Mouse (Mus musculus): Measurements from ENCODE around the gene Slc25a33.

Gene Slc25a33

GRCm38 (mm10) chr4:149727636-149728035 is 46.4 kb downstream of the Slc25a33 start:
- in situ Hi-C loops (cut with MboI, MseI) = no loop called here

DNA sequence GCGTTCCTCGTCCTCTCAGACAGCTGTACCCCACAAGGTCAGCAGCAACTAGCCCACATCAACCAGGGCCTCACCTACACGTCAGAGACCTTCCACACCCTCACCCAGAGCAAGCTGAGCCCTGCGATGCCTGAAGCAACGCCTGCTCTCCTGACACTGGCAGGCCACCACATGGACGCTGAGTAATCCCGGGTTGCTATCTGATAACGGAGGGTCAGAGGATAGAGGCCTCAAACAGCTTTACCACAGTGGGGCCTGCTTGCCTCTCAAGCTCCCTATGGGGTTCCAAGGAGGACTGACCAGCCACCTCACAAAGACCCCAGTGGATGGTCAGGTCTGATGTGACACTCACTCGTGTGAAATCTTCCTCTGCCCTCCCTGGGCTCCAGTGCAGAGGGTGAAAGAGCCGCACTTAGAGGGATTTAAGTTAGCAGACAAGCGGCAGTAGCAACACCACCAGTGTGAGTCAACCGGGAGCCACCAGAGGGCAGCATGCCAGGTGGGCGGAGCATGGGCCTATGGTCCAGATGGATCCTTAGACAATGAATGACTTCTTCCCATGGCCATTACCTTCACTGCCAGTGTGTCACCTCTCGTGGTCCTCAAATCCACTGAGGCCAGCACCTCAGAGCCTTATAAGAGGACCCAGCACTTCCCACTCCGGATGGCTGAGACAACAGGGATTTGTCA is 48.3 kb downstream of the Slc25a33 start:
- in situ Hi-C loops (cut with MboI, MseI) = no loop called here

DNA sequence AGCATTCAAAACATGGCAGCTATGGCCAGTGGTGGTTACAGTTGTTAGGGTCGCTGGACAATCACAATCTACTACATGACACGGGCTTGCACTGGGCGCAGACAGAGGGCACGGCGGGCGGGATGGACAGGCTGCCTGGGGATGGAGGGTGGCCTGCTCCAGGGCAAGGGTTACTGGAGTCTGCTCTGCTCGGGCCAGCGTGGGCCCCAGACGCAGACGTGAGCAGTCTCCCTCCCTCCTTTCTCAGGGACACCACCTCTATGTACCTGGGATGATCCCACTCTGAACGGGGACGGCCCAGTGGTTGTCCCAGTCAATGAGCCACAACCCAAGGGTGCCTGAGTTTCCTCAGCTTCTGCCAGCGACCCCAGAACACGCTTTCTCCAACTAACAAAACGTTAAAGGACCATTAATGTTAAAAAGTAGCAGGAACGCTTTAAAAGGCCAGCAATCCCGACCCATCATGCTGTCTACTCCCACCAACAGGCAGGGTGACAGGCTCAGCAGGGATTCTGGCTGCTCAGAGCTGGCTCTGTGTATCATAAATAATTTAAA is 49.1 kb downstream of the Slc25a33 start:
- in situ Hi-C loops (cut with MboI, MseI) = no loop called here

- in situ Hi-C loops (cut with MboI, MseI) = no loop called here
These were observed 50.0 kb downstream of the Slc25a33 start for GRCm38 (mm10) chr4:149723855-149724731.

GRCm38 (mm10) chr4:149723021-149723390 is 51.1 kb downstream of the Slc25a33 start:
- in situ Hi-C loops (cut with MboI, MseI) = no loop called here

GRCm38 (mm10) chr4:149722104-149723020 is 51.7 kb downstream of the Slc25a33 start:
- in situ Hi-C loops (cut with MboI, MseI) = no loop called here

- in situ Hi-C loops (cut with MboI, MseI) = no loop called here
These were observed 52.9 kb downstream of the Slc25a33 start for GRCm38 (mm10) chr4:149721163-149721562.

GRCm38 (mm10) chr4:149719686-149720085 is 54.4 kb downstream of the Slc25a33 start:
- in situ Hi-C loops (cut with MboI, MseI) = no loop called here

GRCm38 (mm10) chr4:149714542-149714941 is 59.5 kb downstream of the Slc25a33 start:
- in situ Hi-C loops (cut with MboI, MseI) = no loop called here

DNA sequence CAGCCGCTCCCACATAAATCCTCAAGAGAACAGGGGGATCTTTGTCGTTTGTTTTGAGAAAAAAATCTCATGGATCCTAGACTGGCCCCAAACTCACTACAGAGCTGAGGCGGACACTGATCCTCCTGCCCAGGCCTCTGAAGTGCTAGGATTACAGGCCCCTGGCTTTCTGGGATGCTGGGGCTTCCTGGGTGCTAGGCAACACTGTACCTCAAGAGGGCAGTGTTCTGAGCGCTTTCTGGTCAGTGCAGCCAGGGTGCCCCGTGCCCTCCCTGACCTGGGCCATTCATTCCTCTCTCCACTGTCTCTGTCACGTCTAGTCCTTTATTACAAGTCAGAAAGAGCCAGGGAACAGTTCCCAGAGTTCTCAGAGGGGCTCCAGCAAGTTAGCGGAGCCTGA is 62.1 kb downstream of the Slc25a33 start:
- in situ Hi-C loops (cut with MboI, MseI) = no loop called here

- in situ Hi-C loops (cut with MboI, MseI) = no loop called here
These were observed 62.6 kb downstream of the Slc25a33 start for GRCm38 (mm10) chr4:149711485-149711884.

- in situ Hi-C loops (cut with MboI, MseI) = no loop called here
These were observed 63.6 kb downstream of the Slc25a33 start for GRCm38 (mm10) chr4:149710510-149710909.

DNA sequence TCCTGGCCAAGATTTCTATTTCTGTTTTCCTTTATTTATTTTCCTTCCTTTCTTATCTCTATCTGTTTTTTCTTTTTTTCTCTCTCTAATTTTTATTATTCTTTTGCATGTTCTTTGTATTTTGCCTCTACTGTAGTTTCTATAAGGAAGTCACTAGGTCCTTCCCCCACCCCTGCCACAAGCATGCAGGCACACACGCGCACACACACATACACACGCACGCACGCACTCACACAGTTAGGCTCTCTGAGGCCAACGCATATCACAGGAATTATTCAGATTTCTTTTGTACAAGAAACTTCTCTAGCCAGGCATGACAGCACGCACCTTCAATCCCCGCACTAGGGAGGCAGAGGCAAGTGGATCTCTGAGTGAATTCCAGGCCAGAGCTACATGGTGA is 68.1 kb downstream of the Slc25a33 start:
- in situ Hi-C loops (cut with MboI, MseI) = no loop called here

- in situ Hi-C loops (cut with MboI, MseI) = no loop called here
These were observed 68.8 kb downstream of the Slc25a33 start for GRCm38 (mm10) chr4:149705298-149705697.

GRCm38 (mm10) chr4:149702210-149702979 is 71.7 kb downstream of the Slc25a33 start, which contains the start of gene Pik3cd:
TSS of gene Pik3cd (minus strand) at chr4:149702571.
- in situ Hi-C loops (cut with MboI, MseI) = no loop called here

DNA sequence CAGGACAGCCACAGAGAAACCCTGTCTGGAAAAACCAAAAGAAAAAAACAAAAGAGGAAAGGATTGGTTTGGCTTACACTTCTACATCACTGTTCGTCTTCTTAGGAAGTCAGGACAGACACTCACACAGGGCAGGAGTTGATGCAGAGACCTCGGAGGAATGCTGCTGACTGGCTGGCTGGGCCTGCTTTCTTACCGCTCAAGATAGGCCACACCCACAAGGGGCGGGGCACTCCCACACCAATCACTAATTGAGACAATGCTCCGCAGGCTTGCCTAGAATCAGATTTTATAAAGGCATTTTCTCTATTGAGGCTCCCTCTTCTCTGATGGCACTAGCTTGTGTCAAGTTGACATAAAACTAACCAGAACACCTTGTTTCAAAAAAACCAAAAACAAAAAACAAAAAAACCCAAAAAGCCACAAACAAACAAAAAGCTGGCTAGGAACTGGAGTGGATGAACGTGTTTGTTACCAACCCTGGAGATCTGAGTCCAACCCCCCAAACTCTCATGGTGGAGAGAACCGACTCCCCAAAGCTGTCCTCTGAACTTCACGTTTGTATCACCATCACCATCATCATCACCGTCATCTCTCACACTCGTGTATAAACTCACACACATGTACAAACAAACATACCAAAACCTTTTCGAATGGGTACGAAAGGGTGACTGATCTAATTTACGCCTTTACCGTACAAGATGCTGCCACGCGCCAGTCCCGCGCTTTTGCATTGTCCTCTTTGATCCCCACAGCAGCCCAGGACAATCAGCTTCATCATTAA is 72.5 kb downstream of the Slc25a33 start:
- in situ Hi-C loops (cut with MboI, MseI) = no loop called here

- in situ Hi-C loops (cut with MboI, MseI) = no loop called here
These were observed 74.1 kb downstream of the Slc25a33 start for GRCm38 (mm10) chr4:149699953-149700352.

DNA sequence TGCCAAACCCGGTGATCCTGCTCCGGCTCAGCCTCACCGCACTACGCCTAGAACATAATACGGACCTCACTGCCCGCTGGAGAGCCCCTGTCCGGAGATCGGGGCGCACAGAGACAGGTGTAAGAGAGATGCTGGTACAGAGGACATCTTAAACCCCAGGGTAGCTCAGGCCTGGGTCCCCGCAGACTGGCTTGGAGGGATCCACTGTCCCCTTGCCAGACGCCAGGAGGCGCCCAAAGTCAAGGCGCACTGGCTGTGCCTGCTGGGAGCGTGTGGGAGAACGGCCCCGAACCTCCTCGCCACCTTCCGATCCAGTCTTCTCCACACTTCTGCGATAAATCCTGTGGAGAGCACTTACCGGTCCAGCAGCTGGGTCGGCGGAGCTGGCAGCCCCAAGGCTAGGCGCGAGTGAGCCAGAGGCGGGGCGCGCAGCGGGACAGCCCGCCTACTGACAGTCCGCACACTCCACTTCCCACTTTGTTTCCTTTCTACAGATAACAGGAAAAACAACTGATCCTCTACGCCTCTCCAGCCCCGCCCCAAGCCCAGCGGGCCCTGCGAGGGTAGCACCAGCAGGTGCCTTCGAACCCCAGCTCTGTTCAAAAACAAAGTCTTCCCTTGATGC is 75.8 kb downstream of the Slc25a33 start:
- in situ Hi-C loops (cut with MboI, MseI) = no loop called here

DNA sequence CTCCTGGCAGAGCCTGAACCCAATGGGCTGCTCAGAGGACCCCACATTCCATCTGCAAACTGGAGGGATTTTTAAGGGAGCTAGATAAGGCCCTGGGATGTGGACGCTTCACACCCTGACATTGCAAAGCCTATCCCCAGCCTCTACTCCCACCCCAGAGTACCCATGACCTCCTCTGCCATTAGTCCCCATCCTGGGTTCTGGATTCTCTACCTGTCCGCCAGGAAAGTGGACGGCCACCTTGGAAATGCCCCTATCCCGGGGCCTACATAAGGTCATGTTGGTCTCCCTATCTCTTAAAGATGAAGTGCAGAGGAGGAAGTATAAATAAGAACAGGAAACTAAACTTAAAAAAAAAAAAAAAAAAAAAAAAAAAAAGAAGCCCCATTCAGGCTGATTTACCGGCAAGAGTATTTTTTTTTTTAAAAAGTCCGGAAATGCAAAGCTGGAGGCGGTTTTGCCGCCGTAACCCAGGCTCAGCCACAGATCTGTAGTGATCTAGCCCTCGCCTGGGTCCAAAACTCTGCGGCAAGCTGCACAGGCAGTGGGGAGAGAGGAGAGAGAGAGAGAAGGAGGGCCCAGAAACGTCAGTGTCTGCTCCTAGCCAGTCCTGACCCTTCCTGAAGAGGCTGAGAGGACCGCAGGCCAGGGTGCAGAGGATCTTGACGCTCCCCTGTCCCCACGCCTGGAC is 76.4 kb downstream of the Slc25a33 start:
- in situ Hi-C loops (cut with MboI, MseI) = no loop called here
